Mouse (Mus musculus): ENCODE measurements around the gene Ccdc148.
A peak's percentile ranks its signal among the peaks of the same experiment; 100 is the strongest.

The Ccdc148 gene

DNA sequence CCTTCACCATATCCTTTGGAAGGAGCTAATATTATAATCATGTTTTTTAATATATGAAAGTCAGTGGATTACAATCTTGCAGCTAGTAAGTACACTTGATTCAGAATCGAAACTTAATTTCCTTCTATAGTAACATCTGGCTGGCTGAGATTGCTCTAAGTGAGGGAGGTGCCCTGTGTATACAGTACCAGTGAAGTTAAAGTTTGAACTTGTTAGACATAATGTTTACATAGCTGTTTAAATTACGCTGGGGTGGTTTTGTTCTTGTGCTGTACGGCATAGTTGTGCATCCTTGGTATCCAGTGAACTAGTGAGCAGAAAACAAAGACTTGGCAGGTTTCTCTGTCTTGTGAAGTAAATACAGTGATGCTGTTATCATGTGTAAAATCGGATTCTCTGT is 18.5 kb upstream of the Ccdc148 start:
- no peak for DNase-seq (ENCODE audit: low read depth)

- no peak for DNase-seq (ENCODE audit: low read depth)
These were observed 17.7 kb upstream of the Ccdc148 start for GRCm38 (mm10) chr2:59178191-59178590.

- DNase-seq (ENCODE audit: low read depth), result no peak
These were observed 15.4 kb upstream of the Ccdc148 start for GRCm38 (mm10) chr2:59175926-59176325.

DNA sequence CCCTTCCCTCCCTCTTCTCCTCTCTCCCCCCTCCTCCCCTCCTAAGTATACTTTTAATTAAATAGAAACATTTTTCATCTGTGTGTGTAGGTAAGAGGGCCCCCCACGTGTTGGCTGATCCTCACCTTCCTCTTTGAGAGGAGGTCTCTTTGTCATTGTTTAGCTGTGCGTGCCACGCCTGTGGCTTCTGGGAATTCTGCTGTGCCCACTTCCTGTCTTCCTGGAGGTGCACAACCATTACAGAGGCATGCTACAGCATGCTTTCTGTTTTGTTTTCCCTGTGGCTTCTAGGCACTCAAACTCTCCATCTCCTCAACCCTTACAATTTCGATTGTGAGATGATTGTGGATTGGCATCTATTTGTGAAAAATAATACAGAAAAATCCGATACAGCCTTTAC is 11.1 kb upstream of the Ccdc148 start:
- DNase-seq (ENCODE audit: low read depth), result no peak

GRCm38 (mm10) chr2:59170593-59170992 is 10.1 kb upstream of the Ccdc148 start:
- DNase-seq (ENCODE audit: low read depth), result no peak

DNA sequence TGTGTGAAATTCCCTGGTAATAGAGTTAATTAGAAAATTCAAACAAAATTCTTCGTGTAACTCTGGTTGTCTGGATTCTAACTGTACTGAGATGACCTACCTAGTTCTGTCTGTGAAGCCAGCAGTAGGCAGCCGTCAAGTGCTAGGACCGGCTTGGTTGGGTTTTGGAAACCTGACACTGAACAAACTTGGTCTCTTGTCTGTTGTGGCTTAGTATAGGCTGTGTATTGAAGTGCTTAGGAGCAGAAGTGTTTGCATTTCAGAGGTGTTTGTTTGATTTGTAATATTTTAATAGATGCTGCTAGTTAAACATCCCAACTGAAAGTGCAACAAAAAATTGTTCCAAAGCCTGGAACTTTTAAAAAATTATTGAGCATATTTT is 9.7 kb upstream of the Ccdc148 start:
- DNase-seq (ENCODE audit: low read depth), result no peak

GRCm38 (mm10) chr2:59169572-59170207 is 9.2 kb upstream of the Ccdc148 start:
- no peak for DNase-seq (ENCODE audit: low read depth)

DNA sequence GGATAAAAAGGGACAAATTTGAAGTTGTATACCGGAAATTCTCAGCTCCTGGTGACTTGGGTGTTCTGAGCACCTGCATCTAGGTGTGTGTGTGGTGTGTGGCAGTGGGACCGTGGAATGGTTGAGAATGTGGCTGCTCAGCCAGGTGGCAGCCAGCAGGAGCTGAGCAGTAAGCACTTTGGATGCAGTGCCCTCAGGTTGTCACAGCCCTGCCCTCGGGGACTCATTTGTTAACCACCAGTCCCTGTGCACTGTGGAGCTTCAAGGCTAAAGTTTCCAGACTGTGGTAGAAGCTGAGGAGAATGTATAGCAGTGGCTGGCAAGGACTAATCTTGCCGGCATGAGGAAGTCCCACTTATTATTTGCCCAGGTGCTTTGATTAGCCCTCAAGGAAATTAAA is 7.3 kb upstream of the Ccdc148 start:
- no peak for DNase-seq (ENCODE audit: low read depth)

- no peak for DNase-seq (ENCODE audit: low read depth)
These were observed 6.5 kb upstream of the Ccdc148 start for GRCm38 (mm10) chr2:59166976-59167375.

GRCm38 (mm10) chr2:59162285-59162600 is 1.8 kb upstream of the Ccdc148 start:
- no peak for DNase-seq (ENCODE audit: low read depth)

- peak; percentile 10 for DNase-seq (ENCODE audit: low read depth)
These were observed 1.2 kb upstream of the Ccdc148 start for GRCm38 (mm10) chr2:59161441-59162284.

- DNase-seq (ENCODE audit: low read depth), result no peak
These were observed 548 bp upstream of the Ccdc148 start for GRCm38 (mm10) chr2:59161021-59161440.

DNA sequence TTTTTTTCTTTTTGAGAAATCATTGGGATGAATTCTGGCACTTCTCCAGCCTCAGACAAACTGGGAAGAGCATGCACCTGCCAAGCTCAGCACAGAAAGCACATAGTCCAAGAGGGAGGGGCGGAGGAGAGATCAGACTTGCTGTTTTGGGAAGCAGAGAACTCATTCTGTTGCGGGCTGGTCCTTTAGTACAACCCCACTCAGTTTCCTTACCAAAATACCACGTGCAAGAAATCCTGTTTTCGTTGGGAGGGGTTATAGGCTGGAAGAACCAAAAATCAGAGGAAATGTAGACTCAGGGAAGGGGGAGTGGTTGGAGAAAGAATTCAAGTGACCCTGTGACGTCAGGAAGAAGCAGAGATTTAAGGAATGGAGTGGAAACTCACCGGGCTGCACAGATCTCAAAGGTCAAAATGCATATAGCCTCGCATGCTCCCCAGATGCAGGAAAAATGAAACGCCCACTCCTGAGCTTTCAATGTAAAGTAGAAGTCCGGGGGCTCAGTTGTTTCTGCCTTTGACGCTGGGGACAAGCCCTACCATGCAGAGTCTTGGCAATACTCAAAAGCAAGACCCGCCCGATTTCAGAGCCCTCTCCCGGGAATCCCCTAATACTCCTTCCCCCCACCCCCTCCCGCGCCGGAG is 400 bp downstream of the Ccdc148 start:
- DNase-seq (ENCODE audit: low read depth), result peak; percentile 2

DNA sequence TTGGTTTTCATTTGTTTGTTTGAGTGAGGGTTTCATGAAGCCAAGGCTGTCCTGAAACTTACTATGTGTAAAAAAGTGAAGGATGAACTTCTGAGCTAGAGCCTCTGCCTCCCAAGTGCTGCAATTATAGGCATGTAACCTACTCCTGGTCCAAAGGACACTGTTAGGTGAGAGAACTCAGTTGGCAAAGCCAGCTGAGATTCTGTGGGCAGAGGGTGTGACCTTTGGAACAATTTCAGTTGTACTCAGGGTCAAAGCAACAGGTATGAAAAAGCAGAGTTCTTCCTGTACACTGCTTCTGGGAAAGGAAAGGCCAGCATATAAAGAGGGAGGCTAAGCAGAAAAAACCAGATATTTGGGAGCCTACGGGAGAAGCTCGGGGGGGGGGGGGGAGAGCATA is 2.4 kb downstream of the Ccdc148 start:
- DNase-seq (ENCODE audit: low read depth), result no peak

- DNase-seq (ENCODE audit: low read depth), result no peak
These were observed 5.1 kb downstream of the Ccdc148 start for GRCm38 (mm10) chr2:59155428-59155827.

- DNase-seq (ENCODE audit: low read depth), result no peak
These were observed 29.4 kb downstream of the Ccdc148 start for GRCm38 (mm10) chr2:59131044-59131443.

GRCm38 (mm10) chr2:59129821-59130220 is 30.7 kb downstream of the Ccdc148 start:
- no peak for DNase-seq (ENCODE audit: low read depth)

DNA sequence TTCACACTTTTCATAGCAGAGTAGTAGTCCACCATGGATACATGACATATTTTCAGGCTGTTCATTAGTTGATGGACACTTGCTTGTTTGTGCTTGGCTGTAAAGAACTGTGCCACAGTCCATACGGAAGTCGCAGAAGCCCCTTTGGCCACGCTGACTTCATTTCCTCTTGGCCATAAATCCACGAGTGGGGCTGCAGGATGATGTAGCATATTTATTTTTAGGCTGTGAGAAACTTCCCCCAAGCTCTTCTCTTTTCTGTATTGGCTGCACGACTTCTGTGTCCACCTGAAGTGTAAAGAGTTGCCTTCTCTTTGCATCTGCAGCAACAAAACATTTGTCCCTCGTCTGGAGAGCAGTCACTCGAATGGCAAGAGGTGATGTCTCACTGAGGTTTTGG is 31.5 kb downstream of the Ccdc148 start:
- DNase-seq (ENCODE audit: low read depth), result no peak

DNA sequence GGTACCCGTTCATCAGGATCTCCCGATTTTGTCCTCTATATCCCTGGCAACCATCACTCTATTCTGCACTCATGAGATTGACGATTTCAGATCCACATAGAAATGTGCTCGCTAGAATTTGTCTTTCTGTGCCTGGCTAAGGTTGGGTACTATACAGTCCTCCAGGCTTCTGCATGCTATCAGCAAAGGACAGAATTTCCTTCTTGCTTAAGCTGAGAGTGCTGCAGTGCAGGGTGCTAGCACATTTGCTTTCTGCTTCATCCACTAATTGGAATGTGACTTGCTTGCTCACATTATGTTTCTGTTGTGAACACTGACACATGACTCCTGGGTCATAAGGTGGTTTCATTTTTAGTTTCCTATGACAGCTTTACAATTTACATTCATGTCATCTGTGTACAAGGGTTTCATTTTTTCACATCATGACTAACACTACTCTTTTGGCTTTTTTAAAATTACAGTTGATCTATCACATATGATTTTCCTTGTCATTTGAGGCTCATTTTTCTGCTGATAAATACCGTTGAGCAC is 104.8 kb downstream of the Ccdc148 start:
- DNase-seq (ENCODE audit: low read depth), result no peak

DNA sequence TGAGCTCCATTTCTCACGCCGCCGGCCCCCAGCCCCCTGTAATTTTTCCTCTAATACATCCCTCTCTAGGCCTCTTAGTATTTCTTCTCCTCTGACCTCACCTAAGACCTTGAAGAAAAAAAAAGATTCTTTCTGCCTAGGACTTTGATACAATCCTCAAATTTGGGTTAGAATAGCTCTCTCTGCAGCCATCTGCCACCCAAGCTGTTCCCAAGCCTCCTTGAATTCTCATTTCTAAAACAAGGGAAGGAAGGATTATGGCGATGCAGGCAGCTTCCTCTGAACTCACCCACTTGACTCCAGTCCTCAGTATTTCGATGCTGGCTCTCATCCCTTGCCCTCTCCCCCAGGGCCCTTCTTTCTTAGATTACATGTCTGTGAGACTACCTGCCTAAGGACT is 106.1 kb downstream of the Ccdc148 start:
- DNase-seq (ENCODE audit: low read depth), result no peak

GRCm38 (mm10) chr2:59053461-59054039 is 106.9 kb downstream of the Ccdc148 start:
- no peak for DNase-seq (ENCODE audit: low read depth)

GRCm38 (mm10) chr2:59050245-59050824 is 110.1 kb downstream of the Ccdc148 start:
- DNase-seq (ENCODE audit: low read depth), result no peak
